Mouse (Mus musculus) inflammation-experienced regulatory T-cells, adult 6 months (primary cell): ENCODE data around the gene Nr5a1. TPM values are rescaled to one million over a fixed set of nuclear protein-coding genes. Genes with fewer than 3 reads are reported as not detected.

Source experiments
- ATAC-seq: one replicate; pipeline ENCODE4 v1.8.0; 2017
- polyA plus RNA-seq, 3 experiments: library from polyadenylated mRNA; unstranded; fragments of 100-300 nt; shearing (Covaris generic); gene quantifications; one replicate each; pipeline ENCODE4 v1.2.1; 2017

The Nr5a1 gene
- polyA plus RNA-seq, 3 experiments from 2014 or later: not detected

GRCm38 (mm10) chr2:38704336-38704735, 10.0 kb downstream of the Nr5a1 start:
- ATAC-seq: no peak

- no peak for ATAC-seq
These were observed 14.2 kb downstream of the Nr5a1 start for GRCm38 (mm10) chr2:38700177-38700576.

GRCm38 (mm10) chr2:38698623-38699022, 15.7 kb downstream of the Nr5a1 start:
- no peak for ATAC-seq

GRCm38 (mm10) chr2:38697128-38698120, 16.9 kb downstream of the Nr5a1 start:
- no peak for ATAC-seq

GRCm38 (mm10) chr2:38695770-38696169, 18.6 kb downstream of the Nr5a1 start:
- ATAC-seq: no peak

GRCm38 (mm10) chr2:38691542-38691941, 22.8 kb downstream of the Nr5a1 start:
- ATAC-seq: no peak

GRCm38 (mm10) chr2:38689881-38690280, 24.5 kb downstream of the Nr5a1 start:
- no peak for ATAC-seq

- ATAC-seq: no peak
These were observed 25.4 kb downstream of the Nr5a1 start for GRCm38 (mm10) chr2:38688791-38689520.

- ATAC-seq: no peak
These were observed 28.6 kb downstream of the Nr5a1 start for GRCm38 (mm10) chr2:38685746-38686145.

- no peak for ATAC-seq
These were observed 31.3 kb downstream of the Nr5a1 start for GRCm38 (mm10) chr2:38683083-38683482.

GRCm38 (mm10) chr2:38682209-38682608, 32.1 kb downstream of the Nr5a1 start:
- no peak for ATAC-seq

GRCm38 (mm10) chr2:38678947-38679346, 35.4 kb downstream of the Nr5a1 start:
- no peak for ATAC-seq

GRCm38 (mm10) chr2:38675366-38675969, 38.9 kb downstream of the Nr5a1 start:
- ATAC-seq: no peak

GRCm38 (mm10) chr2:38672496-38672895, 41.8 kb downstream of the Nr5a1 start:
- ATAC-seq: no peak

- ATAC-seq: no peak
These were observed 45.4 kb downstream of the Nr5a1 start for GRCm38 (mm10) chr2:38668802-38669580.

- no peak for ATAC-seq
These were observed 52.9 kb downstream of the Nr5a1 start for GRCm38 (mm10) chr2:38661398-38661797.

- ATAC-seq: peak; percentile 52
These were observed 56.0 kb downstream of the Nr5a1 start for GRCm38 (mm10) chr2:38658338-38658836.

GRCm38 (mm10) chr2:38653694-38654093, 60.6 kb downstream of the Nr5a1 start:
- no peak for ATAC-seq

GRCm38 (mm10) chr2:38653293-38653619, 61.1 kb downstream of the Nr5a1 start:
- ATAC-seq: no peak

- no peak for ATAC-seq
These were observed 61.6 kb downstream of the Nr5a1 start for GRCm38 (mm10) chr2:38652565-38653292.

GRCm38 (mm10) chr2:38652098-38652497, 62.2 kb downstream of the Nr5a1 start:
- no peak for ATAC-seq

GRCm38 (mm10) chr2:38650340-38650739, 64.0 kb downstream of the Nr5a1 start:
- no peak for ATAC-seq
